Comparison of ENCODE assay signal across 9 mouse cellular contexts in the genomic region with DNA sequence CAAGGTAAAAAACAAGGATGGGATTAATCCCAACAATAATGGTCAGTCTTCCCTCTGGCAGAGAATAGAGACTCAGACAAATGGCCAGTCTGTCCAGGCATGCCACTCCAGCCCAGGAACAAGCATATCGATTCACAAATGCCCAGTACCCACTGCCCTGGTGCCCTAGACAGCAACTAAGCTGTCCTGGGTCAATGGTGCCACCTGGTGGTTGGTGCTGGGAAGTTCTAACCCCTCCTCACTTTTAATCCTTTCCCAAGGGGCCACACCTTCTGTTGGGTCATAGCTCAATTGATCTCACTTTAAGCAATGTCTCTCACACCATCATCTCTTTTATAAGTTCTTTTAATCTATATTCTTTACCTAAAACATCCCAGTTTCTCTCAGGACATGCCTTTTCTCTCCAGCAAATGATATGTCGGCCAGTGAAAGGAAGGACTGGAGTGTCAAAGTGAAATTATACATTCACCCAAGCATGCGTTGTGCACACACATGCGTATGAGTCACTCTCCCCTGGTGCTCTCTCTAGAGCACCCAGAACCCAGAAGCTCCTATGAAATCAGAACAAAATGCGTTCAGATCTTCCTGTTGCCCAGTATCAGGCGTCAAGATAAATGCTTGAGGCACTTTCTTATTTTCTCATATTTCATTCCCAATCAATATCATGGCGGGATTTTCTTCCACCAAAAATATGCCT. TPM values are rescaled to one million over a fixed set of nuclear protein-coding genes. Genes with fewer than 3 reads are reported as not detected.
DNase-seq lines count a peak whose midpoint lies in the region; ATAC-seq and TF ChIP-seq lines count a peak whose summit lies in the region.
"Had no signal": no experiment of that assay in that cellular context is flagged by ENCODE, and none has a peak within 500 bp of the region (broad histone marks: within the 10 kb centered on the region; RNA-seq: fewer than 3 reads in every experiment).

No protein-coding gene starts in this region.

- no peaks in the 10 kb centered on the region for H3K36me3 ChIP-seq in kidney, postnatal 0 days (ENCODE audit: insufficient read depth, low read length)
- H3K36me3 ChIP-seq in ES-Bruce4 (ENCODE audit: control insufficient read depth, insufficient read depth, low read length, poor library complexity, severe bottlenecking), result no peaks in the 10 kb centered on the region
- H3K36me3 ChIP-seq: embryonic facial prominence, embryonic 12.5 days; neural tube, embryonic 12.5 days had no signal

- WGBS in kidney, postnatal 0 days, result 88% methylated on average over 7 of the region's 7 CpGs

- no peak overlapping the region for H3K4me2 ChIP-seq in kidney, postnatal 0 days (ENCODE audit: low read length)
- H3K4me2 ChIP-seq: embryonic facial prominence, embryonic 12.5 days; neural tube, embryonic 12.5 days had no signal

- TF ChIP-seq EP300 in ES-Bruce4 (IDR thresholded peaks at IDR 0.05; ENCODE audit: insufficient read depth, low read depth, low read length), result no peak

- no peak for TF ChIP-seq POLR2A in ES-Bruce4 (IDR thresholded peaks at IDR 0.05; ENCODE audit: insufficient read depth, low read length)

- ATAC-seq in kidney, postnatal 0 days (replicated peaks; ENCODE audit: low FRiP score, low read depth), result no peak
- no peak for ATAC-seq in monocyte, adult 5-6 weeks (replicated peaks; ENCODE audit: insufficient number of reproducible peaks, low FRiP score, low TSS enrichment, poor library complexity, severe bottlenecking)

- H3K9ac ChIP-seq in kidney, postnatal 0 days (ENCODE audit: low read depth, low read length), result no peak overlapping the region
- no peak overlapping the region for H3K9ac ChIP-seq in ES-Bruce4 (ENCODE audit: low read depth, poor library complexity, severe bottlenecking)
- H3K9ac ChIP-seq: embryonic facial prominence, embryonic 12.5 days; neural tube, embryonic 12.5 days had no signal

- H3K27ac ChIP-seq in kidney, postnatal 0 days, result no peak overlapping the region
- H3K27ac ChIP-seq in ES-Bruce4 (ENCODE audit: insufficient read depth, low read length), result no peak overlapping the region
- H3K27ac ChIP-seq: embryonic facial prominence, embryonic 12.5 days; neural tube, embryonic 12.5 days had no signal

- no peak overlapping the region for H3K4me3 ChIP-seq in kidney, postnatal 0 days (replicated peaks; ENCODE audit: low read depth, low read length)
- no peak overlapping the region for H3K4me3 ChIP-seq in ES-Bruce4 (ENCODE audit: low read depth, low read length)
- H3K4me3 ChIP-seq: embryonic facial prominence, embryonic 12.5 days; neural tube, embryonic 12.5 days had no signal

- H3K27me3 ChIP-seq in kidney, postnatal 0 days (ENCODE audit: insufficient read depth, low read length), result 0 out of 2 replicates have a peak, but pooled peaks cover 8% of the 10 kb centered on the region
- no peaks in the 10 kb centered on the region for H3K27me3 ChIP-seq in ES-Bruce4 (ENCODE audit: control insufficient read depth, insufficient read depth, low read length, poor library complexity, severe bottlenecking)

- H3K4me1 ChIP-seq in kidney, postnatal 0 days (replicated peaks; ENCODE audit: insufficient read depth, low read length), result no peaks in the 10 kb centered on the region
- no peaks in the 10 kb centered on the region for H3K4me1 ChIP-seq in ES-Bruce4 (ENCODE audit: control insufficient read depth, insufficient read depth, low read length)
- H3K4me1 ChIP-seq: embryonic facial prominence, embryonic 12.5 days; neural tube, embryonic 12.5 days had no signal

- DNase-seq in kidney, postnatal 0 days (ENCODE audit: low spot score), result peak; percentile 13
- no peak for DNase-seq in kidney, postnatal 14 days
- peak; percentile 68 for DNase-seq in ZHBTc4 (ENCODE audit: low read depth, low spot score)
- peak; percentile 71 for DNase-seq in retina, embryonic 14.5 days (ENCODE audit: low spot score)
- no peak for DNase-seq in layer of hippocampus, adult 11-12 months (ENCODE audit: low spot score)

- no peaks in the 10 kb centered on the region for H3K9me3 ChIP-seq in kidney, postnatal 0 days (replicated peaks; ENCODE audit: low read length)
- H3K9me3 ChIP-seq in ES-Bruce4 (replicated peaks; ENCODE audit: control insufficient read depth, insufficient read depth, low read length, poor library complexity, severe bottlenecking), result no peaks in the 10 kb centered on the region
- H3K9me3 ChIP-seq: neural tube, embryonic 12.5 days had no signal

- TF ChIP-seq CTCF in kidney, postnatal 0 days (IDR thresholded peaks at IDR 0.05; ENCODE audit: low read depth), result peak; percentile 64
- TF ChIP-seq CTCF in ES-Bruce4 (IDR thresholded peaks at IDR 0.05; ENCODE audit: low read depth, low read length), result peak; percentile 80

RNA-seq across cellular contexts. Expression of gene Pax5, which starts 40.7 kb away (rescaled TPM):
- not detected in 2 replicates for polyA plus RNA-seq in kidney, postnatal 0 days (2015; fragmentation: Nextera tagmentation; extraction: Ambion mirVana)
- polyA plus RNA-seq in ES-Bruce4 (2011; ENCODE audit: insufficient read depth, insufficient read length, low read depth, missing spikeins), result 0.14 TPM in 1 of 2 replicates, not detected in the other
- 11.9 to 15.7 TPM (median 14.1 TPM) in 3 replicates for total RNA-seq in monocyte, adult 5-6 weeks (2017)

Comparison
In these comparisons a context has a peak if more than half of its experiments do, and no peak if none do; other contexts are left out.
1. DNase-seq: peak in kidney, postnatal 0 days (single experiment), ZHBTc4 (single experiment) and retina, embryonic 14.5 days (single experiment); none in kidney, postnatal 14 days (single experiment) and layer of hippocampus, adult 11-12 months (single experiment).